Mouse (Mus musculus): ENCODE data around the gene Crip1. TPM values are rescaled to one million over a fixed set of nuclear protein-coding genes. Genes with fewer than 3 reads are reported as not detected.
"Not testable (repeated sequence)": the region's sequence is repeated elsewhere in the genome, so short reads cannot be mapped to it uniquely, and the experiment has no call there.

Crip1 gene
- polyA plus RNA-seq, 1 experiment = 3.3 TPM

DNA sequence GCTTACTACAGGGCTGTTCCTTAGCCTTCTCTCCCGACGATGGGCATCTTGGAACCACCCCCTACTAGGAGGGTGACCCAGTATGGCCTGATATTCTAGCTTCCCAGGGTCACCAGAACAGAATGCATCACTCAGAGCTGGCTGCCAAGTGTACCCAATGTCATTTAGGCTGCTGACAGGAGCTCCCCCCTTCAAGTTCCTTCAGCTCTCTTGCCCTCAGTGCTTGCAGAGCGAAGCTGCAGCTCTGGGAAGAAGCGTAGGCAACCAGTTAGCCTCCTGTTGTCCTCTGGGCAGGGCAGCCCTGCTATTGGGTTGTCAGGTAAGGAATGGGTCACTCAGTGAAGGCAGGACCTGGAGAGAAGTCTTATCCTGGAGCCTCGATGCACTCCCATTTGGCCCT, 38.8 kb downstream of the Crip1 start:
- TF ChIP-seq TAL1 (IDR thresholded peaks at IDR 0.05; ENCODE audit: low read length) = no peak
- TF ChIP-seq GATA1 (IDR thresholded peaks at IDR 0.05; ENCODE audit: low read length) = no peak
- peaks cover 45% of the 10 kb centered on the region for H3K27me3 ChIP-seq (ENCODE audit: control insufficient read depth)
- peaks cover 9% of the 10 kb centered on the region for H3K9me3 ChIP-seq (ENCODE audit: control insufficient read depth, low read length)
- H3K36me3 ChIP-seq (ENCODE audit: control insufficient read depth) = no peaks in the 10 kb centered on the region
- no peak overlapping the region for H3K4me3 ChIP-seq (replicated peaks)
- peaks cover 6% of the 10 kb centered on the region for H3K4me1 ChIP-seq (ENCODE audit: control insufficient read depth)

DNA sequence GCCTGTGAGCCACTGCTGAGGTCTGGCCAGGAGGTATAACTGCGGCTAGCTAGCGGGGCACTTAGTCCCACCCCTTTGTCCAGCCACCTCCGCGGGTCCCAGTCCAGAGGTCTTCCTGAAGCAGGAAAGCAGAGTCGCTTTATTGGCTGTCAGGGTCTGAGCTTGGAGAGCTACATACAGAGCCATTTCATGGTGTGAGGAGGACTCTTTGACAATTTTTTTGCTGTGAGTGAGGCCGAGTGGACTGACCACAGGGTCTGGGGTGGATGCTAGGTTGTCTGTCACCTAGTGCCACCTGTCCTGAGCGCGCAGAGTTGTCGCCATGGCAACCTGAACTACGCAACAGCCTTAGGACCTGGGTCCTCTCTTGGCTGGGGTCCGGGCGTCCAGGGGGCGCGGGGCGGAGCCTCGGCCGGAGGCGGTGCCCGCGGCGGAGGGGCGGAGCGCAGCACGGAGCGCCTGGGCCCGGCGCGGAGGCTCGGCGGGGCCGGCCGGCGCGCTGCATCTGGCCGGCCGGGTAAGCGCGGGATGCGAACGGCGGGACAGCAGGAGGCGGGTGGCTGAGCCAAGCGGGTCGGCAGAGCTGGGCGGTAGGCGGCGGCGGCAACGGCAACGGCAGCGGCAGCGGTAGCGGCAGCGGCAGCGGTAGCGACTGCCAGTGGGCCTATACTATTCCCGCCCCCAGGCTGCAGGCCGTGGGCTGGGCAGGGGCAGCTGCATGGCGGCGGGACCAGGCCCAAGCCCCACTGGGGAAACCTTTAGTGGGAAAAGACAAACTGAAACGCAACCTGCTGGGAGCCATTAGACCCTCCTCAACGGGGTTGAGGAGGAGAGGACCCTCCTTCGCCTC, 39.6 kb downstream of the Crip1 start, which contains the start of gene Tmem121:
Gene Tmem121, plus strand, starts transcription at position 489 of the 850 bp plus-strand sequence.
- peaks cover 45% of the 10 kb centered on the region for H3K27me3 ChIP-seq (ENCODE audit: control insufficient read depth)
- peaks cover 9% of the 10 kb centered on the region for H3K9me3 ChIP-seq (ENCODE audit: control insufficient read depth, low read length)
- no peaks in the 10 kb centered on the region for H3K36me3 ChIP-seq (ENCODE audit: control insufficient read depth)
- no peak within 1 kb of the TSS for H3K4me3 ChIP-seq (replicated peaks)
- TF ChIP-seq TAL1 (IDR thresholded peaks at IDR 0.05; ENCODE audit: low read length) (no peak), GATA1 (IDR thresholded peaks at IDR 0.05; ENCODE audit: low read length) (no peak)
- peaks cover 6% of the 10 kb centered on the region for H3K4me1 ChIP-seq (ENCODE audit: control insufficient read depth)

DNA sequence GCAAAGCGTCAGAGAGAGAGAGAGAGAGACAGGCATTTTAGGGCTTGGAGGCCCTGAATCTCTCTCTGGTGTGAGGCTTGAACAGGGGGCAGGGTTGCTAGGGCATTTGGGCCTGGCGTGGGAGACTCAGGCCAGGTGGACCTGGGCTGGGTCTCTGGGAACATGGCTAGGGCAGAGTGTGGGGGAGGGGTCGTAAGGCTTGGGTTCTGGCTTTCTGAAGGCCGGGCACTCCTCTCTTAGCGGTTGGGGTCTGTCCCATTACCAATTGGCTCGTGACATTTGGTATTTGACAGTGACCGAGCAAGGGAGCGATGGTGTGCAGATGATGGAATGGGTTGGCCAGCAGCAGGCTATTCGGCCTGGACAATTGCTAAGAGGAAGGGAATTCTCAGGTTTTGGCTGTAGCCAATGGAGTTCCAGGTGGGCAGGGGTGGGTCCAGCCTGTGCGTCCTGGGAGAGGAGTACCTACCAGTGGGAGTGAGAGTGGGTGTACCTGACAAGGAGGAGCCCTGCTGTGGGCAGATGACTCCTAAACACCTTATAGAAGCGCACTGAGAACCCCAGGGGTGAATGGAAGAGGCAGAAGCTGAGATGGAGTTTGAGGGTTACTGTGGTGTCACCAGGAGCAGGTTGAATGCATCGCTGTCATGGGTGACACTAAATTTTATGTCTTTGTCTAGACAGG, 40.4 kb downstream of the Crip1 start:
- Histone ChIP-seq H3K4me3 (replicated peaks) (no peak overlapping the region), H3K9me3 (ENCODE audit: control insufficient read depth, low read length) (peaks cover 9% of the 10 kb centered on the region), H3K4me1 (ENCODE audit: control insufficient read depth) (peaks cover 6% of the 10 kb centered on the region), H3K27me3 (ENCODE audit: control insufficient read depth) (peaks cover 45% of the 10 kb centered on the region), H3K36me3 (ENCODE audit: control insufficient read depth) (no peaks in the 10 kb centered on the region)
- TF ChIP-seq TAL1 (IDR thresholded peaks at IDR 0.05; ENCODE audit: low read length) = no peak
- TF ChIP-seq GATA1 (IDR thresholded peaks at IDR 0.05; ENCODE audit: low read length) = no peak

DNA sequence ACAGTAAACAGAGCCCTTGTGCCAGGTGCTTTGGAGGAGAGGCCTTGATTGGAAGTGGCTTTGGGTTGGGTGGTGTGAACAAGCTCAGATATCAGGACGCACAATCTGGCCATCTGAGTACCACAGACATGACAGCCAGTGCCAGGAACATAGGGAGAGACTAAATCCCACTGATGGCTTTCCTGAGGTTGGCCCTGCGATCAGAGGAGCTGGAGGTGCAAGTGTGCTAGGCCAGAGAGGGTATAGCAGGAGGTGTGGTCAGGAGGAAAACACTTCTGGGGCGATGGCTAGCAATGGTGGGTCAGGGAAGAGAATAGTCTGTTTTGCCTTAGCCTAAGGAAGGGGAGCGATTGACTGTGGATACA, 40.9 kb downstream of the Crip1 start:
- TF ChIP-seq GATA1 (IDR thresholded peaks at IDR 0.05; ENCODE audit: low read length) = no peak
- TF ChIP-seq TAL1 (IDR thresholded peaks at IDR 0.05; ENCODE audit: low read length) = no peak
- H3K4me3 ChIP-seq (replicated peaks) = no peak overlapping the region
- H3K27me3 ChIP-seq (ENCODE audit: control insufficient read depth) = peaks cover 45% of the 10 kb centered on the region
- no peaks in the 10 kb centered on the region for H3K36me3 ChIP-seq (ENCODE audit: control insufficient read depth)
- H3K4me1 ChIP-seq (ENCODE audit: control insufficient read depth) = peaks cover 6% of the 10 kb centered on the region
- H3K9me3 ChIP-seq (ENCODE audit: control insufficient read depth, low read length) = peaks cover 9% of the 10 kb centered on the region

DNA sequence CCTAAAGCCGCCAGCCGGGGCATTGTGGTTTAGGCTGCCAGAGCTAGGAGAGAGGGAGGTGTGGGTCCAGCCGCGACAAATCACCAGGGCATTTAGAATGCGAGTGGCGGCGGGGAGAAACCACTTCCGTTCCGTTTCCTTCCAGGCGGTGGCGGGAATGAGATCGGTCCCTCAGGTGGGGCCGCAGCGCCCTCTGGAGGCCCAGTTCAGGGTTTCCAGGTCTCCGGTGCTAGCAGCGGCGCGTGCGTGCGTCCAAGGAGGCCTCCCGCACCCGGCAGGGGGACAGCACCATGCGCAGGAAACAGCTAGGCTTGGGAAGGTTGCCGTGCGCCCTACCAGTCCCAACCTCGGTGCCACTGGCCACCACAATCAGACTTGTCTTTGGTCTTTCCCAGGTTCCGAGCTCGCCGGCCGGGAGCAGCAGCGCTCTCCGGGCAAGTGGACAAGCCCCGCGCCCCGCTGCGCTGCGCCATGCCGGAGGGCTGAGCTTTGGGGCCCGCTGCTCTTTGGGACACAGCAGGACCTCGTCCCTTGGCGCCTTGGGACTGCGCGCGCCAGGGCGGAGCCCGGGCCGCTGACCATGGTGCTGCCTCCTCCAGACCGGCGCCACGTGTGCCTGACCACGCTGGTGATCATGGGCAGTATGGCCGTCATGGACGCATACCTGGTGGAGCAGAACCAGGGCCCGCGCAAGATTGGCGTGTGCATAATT, 41.6 kb downstream of the Crip1 start:
- peaks cover 6% of the 10 kb centered on the region for H3K4me1 ChIP-seq (ENCODE audit: control insufficient read depth)
- peaks cover 45% of the 10 kb centered on the region for H3K27me3 ChIP-seq (ENCODE audit: control insufficient read depth)
- H3K36me3 ChIP-seq (ENCODE audit: control insufficient read depth) = no peaks in the 10 kb centered on the region
- no peak for TF ChIP-seq GATA1 (IDR thresholded peaks at IDR 0.05; ENCODE audit: low read length)
- TF ChIP-seq TAL1 (IDR thresholded peaks at IDR 0.05; ENCODE audit: low read length) = no peak
- H3K9me3 ChIP-seq (ENCODE audit: control insufficient read depth, low read length) = peaks cover 9% of the 10 kb centered on the region
- no peak overlapping the region for H3K4me3 ChIP-seq (replicated peaks)

DNA sequence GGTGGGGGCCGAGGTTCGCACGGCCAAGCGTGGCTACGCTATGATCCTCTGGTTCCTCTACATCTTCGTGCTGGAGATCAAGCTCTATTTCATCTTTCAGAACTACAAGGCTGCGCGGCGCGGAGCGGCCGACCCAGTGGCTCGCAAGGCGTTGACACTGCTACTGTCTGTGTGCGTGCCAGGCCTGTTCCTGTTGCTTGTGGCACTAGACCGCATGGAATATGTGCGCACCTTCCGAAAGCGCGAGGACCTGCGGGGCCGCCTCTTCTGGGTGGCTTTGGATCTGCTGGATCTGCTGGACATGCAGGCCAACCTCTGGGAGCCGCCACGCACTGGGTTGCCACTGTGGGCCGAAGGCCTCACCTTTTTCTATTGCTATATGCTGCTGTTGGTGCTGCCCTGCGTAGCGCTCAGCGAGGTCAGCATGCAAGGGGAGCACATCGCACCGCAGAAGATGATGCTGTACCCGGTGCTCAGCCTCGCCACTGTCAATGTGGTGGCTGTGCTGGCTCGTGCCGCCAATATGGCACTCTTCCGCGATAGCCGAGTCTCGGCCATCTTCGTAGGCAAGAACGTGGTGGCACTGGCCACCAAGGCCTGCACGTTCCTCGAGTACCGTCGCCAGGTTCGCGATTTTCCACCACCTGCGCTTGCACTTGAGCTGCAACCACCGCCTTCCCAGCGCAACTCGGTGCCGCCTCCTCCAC, 42.4 kb downstream of the Crip1 start:
- Histone ChIP-seq H3K36me3 (ENCODE audit: control insufficient read depth) (no peaks in the 10 kb centered on the region), H3K9me3 (ENCODE audit: control insufficient read depth, low read length) (peaks cover 9% of the 10 kb centered on the region), H3K27me3 (ENCODE audit: control insufficient read depth) (peaks cover 45% of the 10 kb centered on the region), H3K4me3 (replicated peaks) (no peak overlapping the region), H3K4me1 (ENCODE audit: control insufficient read depth) (peaks cover 6% of the 10 kb centered on the region)
- TF ChIP-seq TAL1 (IDR thresholded peaks at IDR 0.05; ENCODE audit: low read length) = no peak
- no peak for TF ChIP-seq GATA1 (IDR thresholded peaks at IDR 0.05; ENCODE audit: low read length)

DNA sequence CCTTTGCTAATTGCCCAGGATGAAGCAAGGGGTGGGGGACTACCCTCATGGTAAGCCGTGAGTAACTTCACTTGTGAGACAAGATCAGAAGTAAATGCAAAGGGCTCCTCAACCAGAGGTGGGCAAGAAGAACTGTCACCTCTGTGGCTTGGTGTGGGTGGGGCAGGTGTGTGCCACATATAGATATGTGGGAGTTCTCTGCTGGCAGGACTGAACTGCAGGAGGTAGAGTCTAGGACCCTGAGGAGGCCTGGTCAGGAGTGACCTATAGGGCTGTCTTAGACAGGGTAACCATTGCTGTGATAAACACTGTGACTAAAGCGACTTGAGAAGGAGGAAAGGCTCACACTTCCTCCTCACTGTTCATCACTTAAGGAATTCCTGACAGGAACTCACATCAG, 47.3 kb downstream of the Crip1 start:
- H3K27me3 ChIP-seq (ENCODE audit: control insufficient read depth) = peaks cover 4% of the 10 kb centered on the region
- TF ChIP-seq GATA1 (IDR thresholded peaks at IDR 0.05; ENCODE audit: low read length) = no peak
- no peak for TF ChIP-seq TAL1 (IDR thresholded peaks at IDR 0.05; ENCODE audit: low read length)
- H3K4me1 ChIP-seq (ENCODE audit: control insufficient read depth) = no peaks in the 10 kb centered on the region
- H3K9me3 ChIP-seq (ENCODE audit: control insufficient read depth, low read length) = peaks cover 8% of the 10 kb centered on the region
- no peaks in the 10 kb centered on the region for H3K36me3 ChIP-seq (ENCODE audit: control insufficient read depth)
- no peak overlapping the region for H3K4me3 ChIP-seq (replicated peaks)

DNA sequence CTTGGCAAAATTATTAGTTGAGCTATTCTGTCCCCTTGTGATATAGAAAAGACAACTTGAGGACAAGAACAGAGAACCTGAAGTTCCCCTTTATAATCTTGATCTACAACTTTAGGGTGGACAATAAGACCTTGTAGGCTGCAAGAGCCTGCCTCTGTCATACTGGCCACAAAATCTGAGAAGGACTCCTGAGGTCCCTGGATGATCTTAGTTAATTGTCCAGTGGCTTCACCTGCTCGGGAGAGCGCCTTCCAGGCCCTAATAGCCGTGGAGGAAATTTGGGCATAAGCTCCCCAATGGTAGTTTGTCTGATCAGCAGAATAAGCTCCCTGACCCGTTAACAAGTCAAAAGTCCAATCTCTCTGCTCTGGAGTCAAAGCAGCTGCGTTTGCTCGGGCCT, 53.0 kb downstream of the Crip1 start:
- not testable (repeated sequence) for H3K36me3 ChIP-seq (ENCODE audit: control insufficient read depth); H3K9me3 ChIP-seq (ENCODE audit: control insufficient read depth, low read length)

More for the DNA sequence above, 53.0 kb downstream of the Crip1 start:
- H3K27me3 ChIP-seq (ENCODE audit: control insufficient read depth); H3K4me1 ChIP-seq (ENCODE audit: control insufficient read depth); H3K4me3 ChIP-seq (replicated peaks): not testable (repeated sequence)

Measured in erythroblast, embryonic 14.5 days (primary cell).